Mouse (Mus musculus) heart, embryonic 14.5 days (tissue): Measurements from ENCODE around the gene Snx21. TPM values are rescaled to one million over a fixed set of nuclear protein-coding genes. Genes with fewer than 3 reads are reported as not detected.

ENCODE experiments used
- ATAC-seq: fragments of 200-750 bp; cut with Nextera tagmentation; 2 replicates; pipeline ENCODE4 v1.8.0; 2017; ENCODE audit warnings: low read depth, moderate TSS enrichment; ENCODE audit not compliant: insufficient number of reproducible peaks, insufficient read depth, low FRiP score
- H3K27ac ChIP-seq, 2 experiments: fragments of 200-500 bp in 1 of 2; fragments of 300-500 bp in 1 of 2; sonication (generic) in 1 of 2; replicated peaks in 1 of 2; 2 replicates each; pipeline ENCODE4 v1.5.1; 2012 to 2014; ENCODE audit warnings: low read depth in 2 of 2, low read length in 2 of 2, control low read depth in 1 of 2, mild to moderate bottlenecking in 1 of 2, mixed read lengths in 1 of 2; ENCODE audit not compliant: control insufficient read depth in 1 of 2, insufficient read depth in 1 of 2
- H3K27me3 ChIP-seq: fragments of 300-500 bp; sonication (generic); 2 replicates; pipeline ENCODE4 v1.6.1; 2014; ENCODE audit warnings: mild to moderate bottlenecking, low read length, control low read depth; ENCODE audit not compliant: control insufficient read depth, insufficient read depth
- H3K36me3 ChIP-seq: fragments of 300-500 bp; sonication (generic); 2 replicates; pipeline ENCODE4 v1.6.1; 2014; ENCODE audit warnings: mild to moderate bottlenecking, control low read depth, low read length, mixed read lengths; ENCODE audit not compliant: control insufficient read depth, insufficient read depth
- H3K4me1 ChIP-seq, 2 experiments: fragments of 200-500 bp in 1 of 2; fragments of 300-500 bp in 1 of 2; sonication (generic) in 1 of 2; 2 replicates each; pipeline ENCODE4 v1.6.1; 2012 to 2014; ENCODE audit warnings: low read length in 2 of 2, control low read depth in 1 of 2, mixed read lengths in 1 of 2; ENCODE audit not compliant: control insufficient read depth in 2 of 2, insufficient read depth in 2 of 2
- H3K4me2 ChIP-seq: fragments of 300-500 bp; sonication (generic); 2 replicates; pipeline ENCODE4 v1.6.1; 2014; ENCODE audit warnings: mild to moderate bottlenecking, low read length
- H3K4me3 ChIP-seq, 2 experiments: fragments of 200-500 bp in 1 of 2; fragments of 300-500 bp in 1 of 2; sonication (generic) in 1 of 2; 2 replicates each; pipeline ENCODE4 v1.5.1; 2012 to 2014; ENCODE audit warnings: low read length in 2 of 2, mild to moderate bottlenecking in 2 of 2, control low read depth in 1 of 2, low read depth in 1 of 2, moderate library complexity in 1 of 2; ENCODE audit not compliant: control insufficient read depth in 1 of 2, insufficient read depth in 1 of 2
- H3K9ac ChIP-seq: fragments of 300-500 bp; sonication (generic); 2 replicates; pipeline ENCODE4 v1.6.1; 2014; ENCODE audit warnings: mild to moderate bottlenecking, low read length
- H3K9me3 ChIP-seq: fragments of 300-500 bp; sonication (generic); 2 replicates; pipeline ENCODE4 v1.6.1; 2016; ENCODE audit warnings: low read length, control low read depth; ENCODE audit not compliant: control insufficient read depth
- WGBS: fragments of 180-500 bp; shearing (Covaris S2); extraction: QIAGEN DNeasy Blood & Tissue Kit; methylation state at CpG from one replicate; pipeline ENCODE4 v1.1.7; 2014; 5-methylcytosine and 5-hydroxymethylcytosine counted together
- polyA plus RNA-seq: library from polyadenylated mRNA; unstranded; fragments of >200 nt; fragmentation: Nextera tagmentation; extraction: Ambion mirVana; gene quantifications from 2 replicates; pipeline ENCODE4 v1.2.1, GENCODE M21; 2014

The Snx21 gene
- polyA plus RNA-seq, 1 experiment from 2014 or later = 38.0 TPM

GRCm38 (mm10) chr2:164748991-164749390, 36.6 kb upstream of the Snx21 start:
- peaks cover 66% of the 10 kb centered on the region for H3K36me3 ChIP-seq
- 89% methylated on average over 6 of the region's 6 CpGs for WGBS

DNA sequence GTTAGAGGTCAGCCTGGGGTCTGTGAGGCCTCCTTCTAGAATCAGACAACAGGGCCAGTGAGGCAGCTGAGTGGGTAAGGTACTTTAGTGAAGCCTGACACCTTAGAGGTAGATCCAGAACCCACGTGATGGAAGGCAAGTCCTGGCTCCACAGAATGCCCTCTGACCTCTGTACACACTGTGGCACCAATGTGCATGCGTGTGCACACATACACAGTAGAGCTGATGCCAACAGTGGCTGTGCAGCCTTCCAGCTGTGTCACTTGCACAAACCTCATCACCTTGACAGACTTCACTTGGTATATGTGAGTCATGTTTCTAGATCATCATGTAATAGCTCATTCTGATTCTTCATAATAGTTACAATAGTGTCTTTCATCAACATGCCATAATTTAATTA, 33.2 kb upstream of the Snx21 start:
- H3K27ac ChIP-seq = no peak overlapping the region
- no peak overlapping the region for H3K4me2 ChIP-seq
- ATAC-seq = no peak
- H3K4me1 ChIP-seq = peaks cover 9 to 23% of the 10 kb centered on the region in 2 experiments
- WGBS = 95% methylated on average over 2 of the region's 2 CpGs
- no peaks in the 10 kb centered on the region for H3K9me3 ChIP-seq
- H3K4me3 ChIP-seq = no peak overlapping the region
- no peak overlapping the region for H3K9ac ChIP-seq
- H3K36me3 ChIP-seq = peaks cover 97% of the 10 kb centered on the region
- no peaks in the 10 kb centered on the region for H3K27me3 ChIP-seq

More at GRCm38 (mm10) chr2:164748991-164749390, 36.6 kb upstream of the Snx21 start:
- no peak overlapping the region for H3K4me2 ChIP-seq
- no peaks in the 10 kb centered on the region for H3K27me3 ChIP-seq
- no peak overlapping the region for H3K4me3 ChIP-seq
- no peaks in the 10 kb centered on the region for H3K9me3 ChIP-seq
- H3K4me1 ChIP-seq = peaks cover 6 to 16% of the 10 kb centered on the region in 2 experiments
- no peak overlapping the region for H3K27ac ChIP-seq
- no peak overlapping the region for H3K9ac ChIP-seq
- no peak for ATAC-seq

DNA sequence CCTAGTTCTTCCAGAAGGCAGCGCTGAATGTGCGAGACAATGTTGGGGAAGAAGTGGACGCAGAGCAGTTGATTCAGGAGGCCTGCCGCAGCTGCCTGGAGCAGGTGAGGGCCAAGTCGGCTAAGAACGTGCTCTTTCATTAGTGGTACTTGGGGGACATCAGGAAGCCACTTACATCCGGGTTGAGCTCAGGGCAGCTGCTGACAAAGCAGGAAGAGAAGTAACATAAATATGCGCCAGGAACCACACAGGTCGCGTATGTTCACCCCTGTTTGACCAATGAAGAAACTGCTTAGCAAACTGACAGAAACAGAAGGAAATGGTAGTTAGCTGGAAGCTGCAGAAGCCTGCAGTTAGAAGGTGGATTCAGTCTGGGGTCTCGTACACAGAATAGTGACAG, 31.5 kb upstream of the Snx21 start:
- Histone ChIP-seq H3K4me3 (no peak overlapping the region), H3K4me1 (peaks cover 9 to 23% of the 10 kb centered on the region in 2 experiments), H3K4me2 (no peak overlapping the region), H3K27ac (peak overlapping the region; percentile 87 to 95), H3K9me3 (no peaks in the 10 kb centered on the region), H3K9ac (peak overlapping the region; percentile 2; the same call in 1 of the 2 replicates), H3K36me3 (peaks cover 97% of the 10 kb centered on the region), H3K27me3 (no peaks in the 10 kb centered on the region)
- no peak for ATAC-seq
- WGBS = 71% methylated on average over 11 of the region's 11 CpGs

- H3K27ac ChIP-seq = peak overlapping the region; percentile 94 to 95
- peaks cover 9 to 23% of the 10 kb centered on the region in 2 experiments for H3K4me1 ChIP-seq
- peak; percentile 79 for ATAC-seq
- H3K9ac ChIP-seq = peak overlapping the region; percentile 64
- WGBS = 33% methylated on average over 2 of the region's 2 CpGs
- H3K4me3 ChIP-seq = no peak overlapping the region
- no peaks in the 10 kb centered on the region for H3K9me3 ChIP-seq
- peaks cover 97% of the 10 kb centered on the region for H3K36me3 ChIP-seq
- H3K27me3 ChIP-seq = no peaks in the 10 kb centered on the region
- H3K4me2 ChIP-seq = peak overlapping the region; percentile 47
Measured at GRCm38 (mm10) chr2:164754800-164755199, 30.8 kb upstream of the Snx21 start.

DNA sequence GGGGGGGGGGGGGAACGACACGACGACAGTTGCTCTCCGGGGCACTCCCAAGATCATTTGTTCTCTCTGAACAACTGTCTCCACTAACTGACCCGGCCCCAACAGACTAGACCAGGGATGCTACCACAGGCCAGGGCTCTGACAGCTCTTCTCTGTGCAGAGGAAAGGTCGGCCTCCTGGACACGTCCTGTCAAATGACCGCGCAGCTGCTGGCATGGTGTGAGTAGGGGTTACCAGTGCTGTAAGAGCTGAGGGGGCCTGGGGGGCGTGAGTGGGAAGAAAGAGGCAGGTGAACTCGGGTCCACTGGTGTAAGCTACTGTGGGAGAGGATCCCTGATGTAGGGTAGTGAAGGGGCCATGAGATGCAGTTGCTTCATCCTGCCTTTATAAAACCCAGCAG, 27.8 kb upstream of the Snx21 start:
- peaks cover 100% of the 10 kb centered on the region for H3K36me3 ChIP-seq
- no peaks in the 10 kb centered on the region for H3K9me3 ChIP-seq
- H3K4me1 ChIP-seq = peaks cover 11 to 27% of the 10 kb centered on the region in 2 experiments
- 91% methylated on average over 11 of the region's 11 CpGs for WGBS
- no peak overlapping the region for H3K27ac ChIP-seq
- no peak overlapping the region for H3K4me2 ChIP-seq
- ATAC-seq = no peak
- no peaks in the 10 kb centered on the region for H3K27me3 ChIP-seq
- no peak overlapping the region for H3K9ac ChIP-seq
- H3K4me3 ChIP-seq = no peak overlapping the region

GRCm38 (mm10) chr2:164758692-164759091, 26.9 kb upstream of the Snx21 start:
- 56% methylated on average over 1 of the region's 1 CpGs for WGBS
- H3K36me3 ChIP-seq = peaks cover 100% of the 10 kb centered on the region
- no peak overlapping the region for H3K4me2 ChIP-seq
- no peak overlapping the region for H3K27ac ChIP-seq
- H3K4me3 ChIP-seq = no peak overlapping the region
- H3K4me1 ChIP-seq = peaks cover 11 to 27% of the 10 kb centered on the region in 2 experiments
- no peaks in the 10 kb centered on the region for H3K9me3 ChIP-seq
- no peak overlapping the region for H3K9ac ChIP-seq
- no peak for ATAC-seq
- H3K27me3 ChIP-seq = no peaks in the 10 kb centered on the region

GRCm38 (mm10) chr2:164760059-164760833, 25.4 kb upstream of the Snx21 start:
- H3K4me1 ChIP-seq = peaks cover 6 to 14% of the 10 kb centered on the region in 2 experiments
- no peak overlapping the region for H3K4me3 ChIP-seq
- H3K27me3 ChIP-seq = no peaks in the 10 kb centered on the region
- 72% methylated on average over 4 of the region's 4 CpGs for WGBS
- H3K9me3 ChIP-seq = no peaks in the 10 kb centered on the region
- no peak for ATAC-seq
- H3K36me3 ChIP-seq = peaks cover 93% of the 10 kb centered on the region
- no peak overlapping the region for H3K27ac ChIP-seq
- no peak overlapping the region for H3K9ac ChIP-seq
- H3K4me2 ChIP-seq = no peak overlapping the region
